Mouse (Mus musculus): ENCODE results near the gene Osbp2. TPM values are rescaled to one million over a fixed set of nuclear protein-coding genes. Genes with fewer than 3 reads are reported as not detected.

The Osbp2 gene
- total RNA-seq, 1 experiment: 0.27 TPM

DNA sequence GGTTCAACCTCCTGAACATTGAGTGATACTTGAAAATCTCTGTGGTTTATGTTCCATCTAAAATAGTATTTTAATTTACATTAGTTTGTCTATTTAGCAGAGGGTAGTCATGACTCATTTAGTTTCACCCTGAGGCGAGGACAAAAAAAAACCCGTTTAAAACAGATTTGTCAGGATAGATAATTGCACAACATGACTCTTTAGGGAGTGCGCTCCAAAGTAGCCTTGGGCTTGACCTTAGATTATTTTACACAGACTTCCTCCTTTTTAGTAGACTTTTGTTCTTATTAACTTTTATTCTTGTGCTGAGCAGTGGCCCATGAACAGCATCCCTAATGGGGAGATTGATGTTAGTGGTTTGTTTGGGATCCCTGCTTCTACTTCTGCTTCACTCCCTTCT, 196.2 kb downstream of the Osbp2 start:
- H3K4me1 ChIP-seq (ENCODE audit: control insufficient read depth in 2 of 2, insufficient read depth in 2 of 2, low read length in 2 of 2, poor library complexity in 1 of 2): no peaks in the 10 kb centered on the region; a peak in 1 of 4 replicates
- H3K9me3 ChIP-seq (ENCODE audit: control insufficient read depth, insufficient read depth, low read depth, low read length): no peaks in the 10 kb centered on the region
- no peak overlapping the region for H3K27ac ChIP-seq (ENCODE audit: insufficient read depth, low read depth, low read length, poor library complexity, severe bottlenecking)
- H3K4me3 ChIP-seq (ENCODE audit: insufficient read depth in 1 of 2, low read depth in 1 of 2, low read length in 2 of 2, poor library complexity in 1 of 2, severe bottlenecking in 1 of 2): no peak overlapping the region
- no peak overlapping the region for H3K9ac ChIP-seq (ENCODE audit: insufficient read depth, low read depth, low read length, poor library complexity, severe bottlenecking)
- in situ Hi-C loops (cut with MboI; ENCODE audit: low sequenced_read_pairs in 2 of 2, unreplicated experiment in 2 of 2): no loop called here
- DNase-seq (ENCODE audit: low read depth, low spot score): no peak
- TF ChIP-seq HCFC1 (IDR thresholded peaks at IDR 0.05; ENCODE audit: borderline replicate concordance, insufficient read depth, low read length) (no peak), MAFK (IDR thresholded peaks at IDR 0.05; ENCODE audit: insufficient read depth, low read depth, low read length) (no peak), ZNF384 (IDR thresholded peaks at IDR 0.05; ENCODE audit: low read depth, low read length) (no peak), CHD2 (IDR thresholded peaks at IDR 0.05; ENCODE audit: low read depth, low read length) (no peak), ZC3H11A (IDR thresholded peaks at IDR 0.05; ENCODE audit: borderline replicate concordance, low read depth, low read length) (no peak)
- peaks cover 6% of the 10 kb centered on the region for H3K36me3 ChIP-seq (ENCODE audit: control insufficient read depth, insufficient read depth, low read length, poor library complexity, severe bottlenecking)

DNA sequence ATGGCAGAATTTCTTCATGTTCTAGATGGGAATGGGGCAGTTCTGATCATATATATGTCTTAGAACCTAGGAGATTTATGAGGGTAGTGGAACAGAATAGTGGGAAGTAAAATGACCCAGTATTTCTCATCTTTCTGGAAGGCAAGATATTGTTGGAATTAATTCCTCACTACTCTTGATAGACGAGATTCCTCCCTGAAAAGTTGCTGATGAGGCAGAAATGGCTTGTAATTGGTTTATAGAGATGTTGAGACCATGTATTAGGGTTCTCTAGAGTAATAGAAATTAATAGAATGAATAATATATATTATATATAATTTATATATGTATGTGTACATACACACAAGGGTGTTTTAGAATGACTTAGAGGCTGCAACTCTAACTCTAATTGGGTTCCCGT, 201.7 kb downstream of the Osbp2 start:
- no peak for DNase-seq (ENCODE audit: low read depth, low spot score)
- peaks cover 3% of the 10 kb centered on the region for H3K36me3 ChIP-seq (ENCODE audit: control insufficient read depth, insufficient read depth, low read length, poor library complexity, severe bottlenecking)
- no peak overlapping the region for H3K9ac ChIP-seq (ENCODE audit: insufficient read depth, low read depth, low read length, poor library complexity, severe bottlenecking)
- no peaks in the 10 kb centered on the region; the same call in 1 of the 2 replicates for H3K9me3 ChIP-seq (ENCODE audit: control insufficient read depth, insufficient read depth, low read depth, low read length)
- in situ Hi-C loops (cut with MboI; ENCODE audit: low sequenced_read_pairs in 2 of 2, unreplicated experiment in 2 of 2): no loop called here
- H3K4me3 ChIP-seq (ENCODE audit: insufficient read depth in 1 of 2, low read depth in 1 of 2, low read length in 2 of 2, poor library complexity in 1 of 2, severe bottlenecking in 1 of 2): no peak overlapping the region
- TF ChIP-seq MAFK (IDR thresholded peaks at IDR 0.05; ENCODE audit: insufficient read depth, low read depth, low read length): peak; percentile 64
- no peak for TF ChIP-seq ZNF384 (IDR thresholded peaks at IDR 0.05; ENCODE audit: low read depth, low read length)
- H3K27ac ChIP-seq (ENCODE audit: insufficient read depth, low read depth, low read length, poor library complexity, severe bottlenecking): no peak overlapping the region
- no peaks in the 10 kb centered on the region for H3K4me1 ChIP-seq (ENCODE audit: control insufficient read depth in 2 of 2, insufficient read depth in 2 of 2, low read length in 2 of 2, poor library complexity in 1 of 2)

Other genes starting within 250 kb of the Osbp2 start
- gene Morc2a, start 214.7 kb downstream of the Osbp2 start, total RNA-seq (2012; rRNA removed): 34.9 and 36.3 TPM in 2 replicates
- gene 4921536K21Rik, start 31.2 kb upstream of the Osbp2 start, total RNA-seq (2012; rRNA removed): 0.21 and 0.22 TPM in 2 replicates
- gene Dusp18, start 31.3 kb upstream of the Osbp2 start, total RNA-seq (2012; rRNA removed): 1.3 and 1.4 TPM in 2 replicates
- gene Slc35e4, start 50.8 kb upstream of the Osbp2 start, total RNA-seq (2012; rRNA removed): 13.9 and 18.2 TPM in 2 replicates
- 32.4 and 44.3 TPM in 2 replicates for gene Tcn2, start 68.3 kb upstream of the Osbp2 start, total RNA-seq (2012; rRNA removed)
- gene Pes1, start 100.1 kb upstream of the Osbp2 start, total RNA-seq (2012; rRNA removed): 128 and 143 TPM in 2 replicates
- gene 4930556J24Rik, start 112.9 kb upstream of the Osbp2 start, total RNA-seq (2012; rRNA removed): 0.76 and 1.3 TPM in 2 replicates
- 4.0 and 4.9 TPM in 2 replicates for gene Gal3st1, start 119.7 kb upstream of the Osbp2 start, total RNA-seq (2012; rRNA removed)
- gene Sec14l4, start 167.6 kb upstream of the Osbp2 start, total RNA-seq (2012; rRNA removed): 0.94 and 2.3 TPM in 2 replicates
- 0.22 and 0.26 TPM in 2 replicates for gene Sec14l3, start 200.9 kb upstream of the Osbp2 start, total RNA-seq (2012; rRNA removed)
- 12.7 and 20.5 TPM in 2 replicates for gene Mtfp1, start 231.5 kb upstream of the Osbp2 start, total RNA-seq (2012; rRNA removed)

Measured in ES-E14 (cell line).